Mouse (Mus musculus) cerebellum, adult 2 months (tissue): ENCODE measurements around the gene Cyp3a25. TPM values are rescaled to one million over a fixed set of nuclear protein-coding genes. Genes with fewer than 3 reads are reported as not detected.
"Not testable (repeated sequence)": the region's sequence is repeated elsewhere in the genome, so short reads cannot be mapped to it uniquely, and the experiment has no call there.

ENCODE experiments used
- DNase-seq, 2 experiments: peaks; one replicate each; pipeline ENCODE4 v3.0.0; 2021
- H3K27ac ChIP-seq: fragments of 200-500 bp; 2 replicates; pipeline ENCODE4 v1.5.1; 2012; ENCODE audit warnings: low read length, control low read depth, inconsistent platforms; ENCODE audit not compliant: insufficient read depth
- H3K27me3 ChIP-seq: fragments of 200-500 bp; 2 replicates; pipeline ENCODE4 v1.6.1; 2012; ENCODE audit warnings: inconsistent platforms, mild to moderate bottlenecking, low read length, moderate library complexity; ENCODE audit not compliant: control insufficient read depth, insufficient read depth
- H3K4me1 ChIP-seq: fragments of 200-500 bp; 2 replicates; pipeline ENCODE4 v1.6.1; 2011; ENCODE audit warnings: low read length; ENCODE audit not compliant: control insufficient read depth, insufficient read depth
- H3K4me3 ChIP-seq: fragments of 200-500 bp; replicated peaks from 2 replicates; pipeline ENCODE3; 2011; ENCODE audit warnings: mild to moderate bottlenecking, low read depth, low read length, control low read depth; ENCODE audit not compliant: insufficient read depth
- CTCF ChIP-seq: fragments of 200-500 bp; IDR thresholded peaks from 2 replicates; pipeline ENCODE4 v1.5.1; 2011; ENCODE audit warnings: low read depth, mild to moderate bottlenecking, control low read depth, low read length, moderate library complexity, borderline replicate concordance; ENCODE audit not compliant: insufficient read depth
- POLR2A ChIP-seq: fragments of 200-500 bp; IDR thresholded peaks from 2 replicates; pipeline ENCODE4 v1.6.1; 2011; ENCODE audit warnings: low read length, control low read depth, borderline replicate concordance; ENCODE audit not compliant: insufficient read depth
- WGBS: fragments of 180-500 bp; shearing (Covaris S2); methylation state at CpG from one replicate; pipeline ENCODE4 v1.1.7; 2018; 5-methylcytosine and 5-hydroxymethylcytosine counted together
- polyA plus RNA-seq: library from polyadenylated mRNA; depleted of rRNA; stranded (reverse); fragments of >200 nt; gene quantifications from 2 replicates; pipeline ENCODE4 v1.2.3, GENCODE M21; 2012; rRNA removed

The Cyp3a25 gene
- polyA plus RNA-seq: not detected in 2 replicates

DNA sequence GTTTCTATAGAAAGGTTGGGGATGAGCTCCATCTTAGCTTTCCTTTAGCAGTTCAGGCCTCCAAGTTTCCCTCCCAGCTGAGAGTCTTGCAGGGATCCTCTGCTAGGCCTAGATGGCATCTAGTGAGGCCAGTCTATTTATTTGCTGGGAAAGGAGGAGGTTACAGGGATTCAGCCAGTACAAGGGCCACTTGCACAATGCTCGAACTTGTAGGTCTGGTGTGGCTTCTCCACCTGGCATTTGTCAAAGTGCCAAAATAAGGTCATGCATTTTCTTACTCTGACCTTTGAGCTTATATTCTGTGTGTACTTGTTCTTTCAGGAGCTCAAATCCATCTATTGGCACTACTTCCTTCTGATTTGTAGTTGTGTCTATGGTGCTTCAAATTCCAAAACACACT lies at the start of gene Cyp3a25:
Gene Cyp3a25, minus strand, starts transcription at position 110 of the 400 bp plus-strand sequence.
- H3K27me3 ChIP-seq, H3K4me1 ChIP-seq, DNase-seq, H3K27ac ChIP-seq, H3K4me3 ChIP-seq: not testable (repeated sequence)
- 57% methylated on average over 1 of the region's 1 CpGs for WGBS

DNA sequence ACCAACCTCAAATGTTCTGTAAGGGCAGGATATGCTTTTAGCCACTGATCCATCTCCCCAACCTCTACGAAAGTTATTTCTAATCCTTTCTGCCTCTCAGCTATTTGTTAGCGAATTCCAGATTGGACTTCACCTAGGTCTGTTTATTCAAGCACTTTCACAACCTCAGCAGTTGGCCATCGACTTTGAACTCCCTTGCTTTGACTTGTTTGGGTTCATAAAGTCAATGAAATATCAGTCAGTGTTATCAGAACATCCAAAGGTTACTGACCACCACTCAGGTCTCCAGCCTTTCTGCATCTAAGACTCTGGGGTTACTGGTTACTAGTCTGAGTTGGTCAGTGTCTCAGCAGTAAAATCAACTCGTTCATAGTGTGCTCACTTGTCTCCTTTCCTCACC lies 11.7 kb upstream of the Cyp3a25 start:
- no peak overlapping the region for H3K27ac ChIP-seq
- H3K4me1 ChIP-seq: no peaks in the 10 kb centered on the region
- no peak overlapping the region for H3K4me3 ChIP-seq
- TF ChIP-seq POLR2A (no peak), CTCF (no peak)
- DNase-seq: no peak
- no peaks in the 10 kb centered on the region for H3K27me3 ChIP-seq
- WGBS: 36% methylated on average over 4 of the region's 4 CpGs

DNA sequence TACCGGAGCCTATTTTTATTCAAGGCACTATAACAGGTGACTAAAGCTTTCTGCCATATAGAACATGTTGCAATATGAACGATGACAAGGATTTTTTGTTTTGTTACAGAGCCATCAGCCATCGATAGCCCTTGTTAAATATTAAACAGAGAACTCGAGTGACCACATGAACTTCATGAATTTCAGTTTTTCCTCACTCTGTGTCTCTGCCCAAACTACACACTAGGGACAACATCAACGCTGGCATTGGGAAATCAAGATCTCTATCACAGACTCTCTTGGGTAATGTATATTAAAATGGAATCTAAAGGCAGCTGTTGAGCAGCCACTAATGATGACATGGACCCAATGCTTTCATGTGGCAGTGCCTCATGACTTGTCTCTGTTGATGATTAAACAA lies 8.9 kb upstream of the Cyp3a25 start:
- Histone ChIP-seq H3K4me3 (no peak overlapping the region), H3K27me3 (no peaks in the 10 kb centered on the region), H3K27ac (no peak overlapping the region), H3K4me1 (no peaks in the 10 kb centered on the region)
- WGBS: 65% methylated on average over 5 of the region's 5 CpGs
- DNase-seq: no peak
- TF ChIP-seq CTCF (no peak), POLR2A (no peak)

DNA sequence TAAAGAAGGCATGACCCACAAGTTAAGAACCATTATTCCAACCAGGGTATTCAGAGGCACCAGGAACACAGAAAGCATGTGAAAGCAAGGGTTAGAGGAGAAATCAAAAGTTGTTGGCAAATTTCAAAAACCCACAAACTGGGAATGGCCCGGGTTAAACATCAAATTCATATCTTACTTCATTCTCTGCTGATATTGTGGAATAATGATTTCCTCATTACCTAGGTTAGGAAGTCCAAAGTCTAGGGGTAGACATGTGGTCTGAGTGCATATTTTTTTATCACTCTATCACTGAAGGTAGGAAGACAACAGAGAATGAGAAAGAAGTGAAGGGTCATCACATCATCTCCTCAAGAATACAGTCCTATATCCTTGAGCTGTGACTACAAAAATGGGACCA lies 1.8 kb upstream of the Cyp3a25 start:
- Histone ChIP-seq H3K27ac (no peak overlapping the region), H3K4me1 (no peaks in the 10 kb centered on the region), H3K27me3 (no peaks in the 10 kb centered on the region), H3K4me3 (no peak overlapping the region)
- TF ChIP-seq CTCF (no peak), POLR2A (no peak)
- no peak for DNase-seq
- 84% methylated on average over 1 of the region's 1 CpGs for WGBS

DNA sequence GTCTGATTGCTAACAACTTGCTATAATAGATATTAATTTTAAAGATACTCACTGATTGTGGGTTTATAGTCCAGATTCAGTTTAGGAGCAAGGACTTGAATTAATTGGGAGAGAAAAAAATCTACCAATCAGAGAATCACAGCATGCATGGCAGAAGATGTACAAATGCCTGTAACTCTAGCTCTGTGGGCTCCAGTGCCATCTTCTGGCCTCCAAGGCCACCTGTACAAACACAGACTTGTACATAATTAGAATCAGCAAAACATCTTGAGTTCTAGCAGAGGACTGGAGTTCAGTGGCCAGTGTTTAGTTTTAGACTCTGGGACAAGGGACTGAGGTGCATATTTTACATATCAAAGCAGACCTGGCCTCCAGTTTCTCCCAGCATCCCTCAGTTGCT lies 42.3 kb downstream of the Cyp3a25 start:
- Histone ChIP-seq H3K27ac (no peak overlapping the region), H3K4me1 (no peaks in the 10 kb centered on the region), H3K4me3 (no peak overlapping the region), H3K27me3 (no peaks in the 10 kb centered on the region)
- TF ChIP-seq POLR2A: no peak
- TF ChIP-seq CTCF: no peak
- no peak for DNase-seq

Other genes with a start within 250 kb of the Cyp3a25 start
- gene Cyp3a44, start 203.7 kb downstream of the Cyp3a25 start, polyA plus RNA-seq: not detected in 2 replicates
- not detected in 2 replicates for gene Cyp3a11, start 129.7 kb downstream of the Cyp3a25 start, polyA plus RNA-seq
- not detected in 2 replicates for gene Cyp3a59, start 69.6 kb upstream of the Cyp3a25 start, polyA plus RNA-seq
- gene Gm5565, start 150.9 kb upstream of the Cyp3a25 start, polyA plus RNA-seq: not detected in 2 replicates
- gene Gm6309, start 161.1 kb upstream of the Cyp3a25 start, polyA plus RNA-seq: not detected in 2 replicates
- 2.2 and 2.8 TPM in 2 replicates for gene 1700001J03Rik, start 175.7 kb upstream of the Cyp3a25 start, polyA plus RNA-seq
- 67.0 and 68.4 TPM in 2 replicates for gene Rnf6, start 211.9 kb upstream of the Cyp3a25 start, polyA plus RNA-seq
- gene Cdk8, start 221.6 kb upstream of the Cyp3a25 start, polyA plus RNA-seq: 35.3 and 37.5 TPM in 2 replicates